Mouse (Mus musculus) lung, embryonic 16.5 days (tissue): ENCODE measurements at regions not wholly inside any gene's neighbourhood (a gene's known extent, or its start where the extent isn't known, plus 50 kb on each side); places are given as distances from the start of the nearest gene placed in this dataset.
A peak's percentile ranks its signal among the peaks of the same experiment; 100 is the strongest.

ENCODE experiments used
- ATAC-seq: fragments of 200-750 bp; cut with Nextera tagmentation; 2 replicates; pipeline ENCODE4 v1.8.0; 2017; ENCODE audit warnings: low read depth, mild to moderate bottlenecking, moderate library complexity
- H3K27ac ChIP-seq: fragments of 300-500 bp; sonication (generic); 2 replicates; pipeline ENCODE4 v1.5.1; 2014; ENCODE audit warnings: mild to moderate bottlenecking, control low read depth, low read length
- H3K27me3 ChIP-seq: fragments of 300-500 bp; sonication (generic); 2 replicates; pipeline ENCODE4 v1.6.1; 2014; ENCODE audit warnings: low read depth, low read length, mixed read lengths; ENCODE audit not compliant: control insufficient read depth, insufficient read depth
- H3K36me3 ChIP-seq: fragments of 300-500 bp; sonication (generic); 2 replicates; pipeline ENCODE4 v1.6.1; 2014; ENCODE audit warnings: low read length; ENCODE audit not compliant: control insufficient read depth, insufficient read depth
- H3K4me1 ChIP-seq: fragments of 300-500 bp; sonication (generic); replicated peaks from 2 replicates; pipeline ENCODE4 v1.6.1; 2014; ENCODE audit warnings: low read length, mixed read lengths; ENCODE audit not compliant: control insufficient read depth, insufficient read depth
- H3K4me2 ChIP-seq: fragments of 300-500 bp; sonication (generic); 2 replicates; pipeline ENCODE4 v1.6.1; 2014; ENCODE audit warnings: low read depth, low read length, control low read depth
- H3K4me3 ChIP-seq: fragments of 300-500 bp; sonication (generic); 2 replicates; pipeline ENCODE4 v1.5.1; 2014; ENCODE audit warnings: mild to moderate bottlenecking, low read length, control low read depth
- H3K9ac ChIP-seq: fragments of 300-500 bp; sonication (generic); 2 replicates; pipeline ENCODE4 v1.6.1; 2014; ENCODE audit warnings: low read length, control low read depth
- H3K9me3 ChIP-seq: fragments of 300-500 bp; sonication (generic); 2 replicates; pipeline ENCODE4 v1.6.1; 2016; ENCODE audit warnings: low read length; ENCODE audit not compliant: control insufficient read depth
- whole genome bisulfite sequencing: fragments of 180-500 bp; shearing (Covaris S2); extraction: QIAGEN DNeasy Blood & Tissue Kit; methylation state at CpG from one replicate; pipeline ENCODE4 v1.1.7; 2014; 5-methylcytosine and 5-hydroxymethylcytosine counted together

GRCm38 (mm10) chr2:124821366-124821765, 246.6 kb upstream of the Slc24a5 start:
- Histone ChIP-seq H3K4me1 (no peaks in the 10 kb centered on the region), H3K27me3 (no peaks in the 10 kb centered on the region), H3K4me3 (no peak overlapping the region), H3K9me3 (no peaks in the 10 kb centered on the region), H3K36me3 (no peaks in the 10 kb centered on the region), H3K9ac (no peak overlapping the region), H3K27ac (no peak overlapping the region), H3K4me2 (no peak overlapping the region)
- ATAC-seq: no peak
- 74% methylated on average over 4 of the region's 4 CpGs for WGBS

DNA sequence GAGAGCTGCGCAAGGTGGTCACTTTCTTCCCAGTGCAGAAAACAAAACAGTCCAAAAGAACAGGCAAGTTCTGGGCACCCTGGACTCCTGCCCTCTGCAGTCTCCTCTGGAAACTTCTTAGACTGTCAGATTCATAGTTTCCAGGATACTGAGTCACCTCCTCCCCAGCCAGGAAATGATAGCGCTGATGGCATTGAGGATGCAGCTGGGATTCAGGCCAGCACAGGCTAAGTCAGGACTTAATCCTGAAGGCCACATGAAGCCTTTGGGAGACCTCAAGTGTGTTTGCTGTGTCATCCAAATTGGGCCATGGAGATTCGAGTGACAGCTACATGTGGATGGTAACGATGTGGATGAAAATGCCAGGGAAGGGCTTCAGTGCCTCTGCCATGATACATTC, 219.1 kb upstream of the Slc24a5 start:
- H3K27ac ChIP-seq: no peak overlapping the region
- WGBS: 79% methylated on average over 4 of the region's 4 CpGs
- ATAC-seq: peak; percentile 60; the same call in 1 of the 2 replicates

DNA sequence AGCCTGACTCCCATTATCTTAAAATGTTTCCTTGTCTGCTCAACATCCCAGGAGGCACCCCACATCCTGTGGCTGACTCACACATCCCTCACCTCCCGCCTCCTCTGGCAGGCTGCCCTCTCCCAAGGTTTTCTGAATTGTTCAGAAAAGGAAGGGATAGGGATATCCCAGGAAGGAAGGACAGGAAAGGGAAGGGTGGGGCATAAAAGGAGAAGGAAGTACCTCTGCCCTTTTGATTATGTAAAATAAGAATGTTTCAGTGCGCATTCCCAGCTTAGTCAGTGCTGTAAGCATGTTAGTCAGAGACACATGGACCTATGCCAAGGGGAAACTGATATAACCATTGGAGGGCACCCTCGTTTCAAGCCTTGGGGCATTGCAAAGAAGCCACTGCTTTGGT, 209.4 kb upstream of the Slc24a5 start:
- Histone ChIP-seq H3K9me3 (no peaks in the 10 kb centered on the region), H3K4me3 (no peak overlapping the region), H3K36me3 (no peaks in the 10 kb centered on the region), H3K27me3 (no peaks in the 10 kb centered on the region), H3K27ac (no peak overlapping the region; the same call in 1 of the 2 replicates), H3K4me2 (no peak overlapping the region), H3K9ac (no peak overlapping the region), H3K4me1 (no peaks in the 10 kb centered on the region)
- WGBS: 50% methylated on average over 3 of the region's 3 CpGs
- ATAC-seq: peak; percentile 94

More for the DNA sequence above, 219.1 kb upstream of the Slc24a5 start:
- Histone ChIP-seq H3K9ac (no peak overlapping the region), H3K4me3 (no peak overlapping the region), H3K27me3 (no peaks in the 10 kb centered on the region), H3K9me3 (no peaks in the 10 kb centered on the region), H3K4me2 (no peak overlapping the region), H3K4me1 (no peaks in the 10 kb centered on the region), H3K36me3 (no peaks in the 10 kb centered on the region)

DNA sequence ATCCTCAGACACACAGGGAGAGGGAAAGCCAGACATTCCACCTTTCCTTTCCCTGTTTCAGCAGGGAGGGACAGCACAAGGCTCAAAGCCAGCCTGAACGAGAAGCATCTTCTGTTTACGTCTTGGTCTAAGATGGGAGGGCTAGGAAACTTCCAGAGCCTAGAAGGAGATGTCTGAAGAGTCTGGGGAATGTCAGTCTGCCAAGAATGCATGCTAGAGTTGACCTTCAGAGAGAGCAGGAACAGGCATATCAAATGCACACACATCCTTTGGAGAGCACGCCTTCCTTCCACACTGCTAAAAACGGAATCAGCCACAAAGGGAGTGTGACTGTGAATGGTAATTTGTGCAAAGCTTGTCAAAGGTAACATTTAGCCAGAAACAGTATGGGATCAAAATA, 179.7 kb upstream of the Slc24a5 start:
- no peak; the same call in 1 of the 2 replicates for ATAC-seq
- Histone ChIP-seq H3K27ac (peak overlapping the region; percentile 56), H3K27me3 (no peaks in the 10 kb centered on the region), H3K4me3 (no peak overlapping the region), H3K9me3 (no peaks in the 10 kb centered on the region), H3K4me1 (peaks cover 6% of the 10 kb centered on the region; the same call in 1 of the 2 replicates), H3K9ac (no peak overlapping the region), H3K4me2 (no peak overlapping the region), H3K36me3 (no peaks in the 10 kb centered on the region)
- 27% methylated on average over 4 of the region's 4 CpGs for WGBS

- WGBS: 91% methylated on average over 4 of the region's 4 CpGs
- ATAC-seq: no peak
- Histone ChIP-seq H3K4me1 (no peaks in the 10 kb centered on the region), H3K9ac (no peak overlapping the region), H3K36me3 (no peaks in the 10 kb centered on the region), H3K4me3 (no peak overlapping the region), H3K27me3 (no peaks in the 10 kb centered on the region), H3K27ac (no peak overlapping the region), H3K4me2 (no peak overlapping the region), H3K9me3 (no peaks in the 10 kb centered on the region)
Measured at GRCm38 (mm10) chr2:124895002-124895401, 172.9 kb upstream of the Slc24a5 start.

DNA sequence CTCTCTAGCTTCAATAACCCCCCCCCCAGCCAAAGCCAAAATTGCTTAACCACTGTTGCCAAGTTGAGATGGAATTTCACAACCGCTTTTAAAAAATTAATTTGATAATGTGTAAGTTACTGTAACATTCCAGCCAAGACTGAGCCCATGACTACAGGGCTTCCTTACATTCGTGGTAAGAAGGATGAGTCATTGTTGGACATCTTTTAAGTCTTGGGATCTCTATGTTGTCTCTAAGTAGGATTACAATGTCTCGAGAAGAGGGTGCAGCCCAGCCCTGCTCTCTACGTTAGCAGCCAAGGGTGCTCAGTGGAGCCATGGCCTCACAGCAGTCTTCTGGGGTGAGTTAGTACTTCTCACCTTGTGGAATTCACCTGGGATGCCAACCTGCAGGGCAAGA, 164.4 kb upstream of the Slc24a5 start:
- Histone ChIP-seq H3K4me1 (no peaks in the 10 kb centered on the region), H3K4me3 (no peak overlapping the region), H3K9me3 (no peaks in the 10 kb centered on the region), H3K27ac (no peak overlapping the region), H3K9ac (no peak overlapping the region), H3K36me3 (no peaks in the 10 kb centered on the region), H3K27me3 (no peaks in the 10 kb centered on the region), H3K4me2 (no peak overlapping the region)
- WGBS: 64% methylated on average over 4 of the region's 4 CpGs
- ATAC-seq: 0 out of 2 replicates have a peak, but pooled peaks have one; percentile 41

DNA sequence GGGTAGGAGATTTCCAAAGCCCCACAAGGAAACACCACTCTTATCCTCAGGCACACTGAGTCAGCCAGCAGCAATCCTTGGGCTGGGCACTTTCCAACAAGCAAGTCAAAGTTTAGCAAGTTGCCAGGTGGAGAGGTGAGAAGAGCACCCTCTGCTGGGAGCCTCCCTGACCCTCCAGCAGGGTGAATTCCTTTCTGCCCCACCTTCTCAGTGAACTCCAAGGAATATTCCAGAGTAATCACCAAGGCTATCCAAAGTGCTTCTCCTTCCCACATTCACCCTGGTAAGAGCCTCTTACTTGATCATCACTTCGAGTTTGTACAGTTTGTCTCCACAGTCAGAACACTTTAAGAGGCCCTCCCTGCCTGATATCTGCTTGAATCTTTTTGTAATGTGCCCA, 162.8 kb upstream of the Slc24a5 start:
- Histone ChIP-seq H3K36me3 (no peaks in the 10 kb centered on the region), H3K9me3 (no peaks in the 10 kb centered on the region), H3K4me2 (no peak overlapping the region), H3K9ac (no peak overlapping the region), H3K4me1 (no peaks in the 10 kb centered on the region), H3K4me3 (no peak overlapping the region), H3K27ac (no peak overlapping the region), H3K27me3 (no peaks in the 10 kb centered on the region)
- WGBS: 50% methylated on average over 1 of the region's 1 CpGs
- ATAC-seq: no peak

DNA sequence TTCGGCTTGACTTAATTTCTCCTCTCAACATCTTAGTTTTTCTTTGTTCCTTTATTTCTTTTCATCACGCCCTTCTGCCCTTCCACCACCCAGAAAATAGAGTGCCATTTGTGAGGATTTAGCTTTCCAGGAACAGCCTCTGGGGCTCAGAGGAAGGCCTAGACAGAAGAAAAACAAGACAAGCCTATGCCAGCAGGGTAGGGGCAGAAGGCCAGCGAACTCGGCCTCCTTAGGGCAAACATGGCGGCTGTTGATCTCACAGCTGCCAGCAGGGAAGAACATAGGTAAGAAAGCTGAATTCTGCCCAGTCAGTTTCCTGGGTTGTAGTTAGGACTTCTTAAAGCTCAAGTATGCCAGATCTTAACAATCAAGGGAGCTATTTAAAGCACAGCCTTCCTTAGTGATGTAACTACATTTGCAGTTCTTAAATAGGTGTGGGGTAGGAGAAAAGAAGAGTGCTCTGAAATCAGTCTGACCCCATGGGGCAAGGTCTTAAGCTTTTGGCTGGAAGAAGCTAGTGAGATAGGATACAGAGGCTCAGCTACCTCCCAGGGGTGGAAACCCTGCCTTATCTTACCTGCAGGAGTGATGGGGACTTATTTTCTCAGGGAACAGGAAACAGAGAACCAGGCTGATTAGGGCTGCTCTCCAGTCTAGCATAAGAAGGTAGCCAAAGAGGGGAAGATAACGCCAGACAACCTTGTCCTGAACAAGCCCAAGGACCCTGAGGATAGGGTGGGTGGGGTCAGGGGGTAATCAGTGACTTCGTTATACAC, 148.8 kb upstream of the Slc24a5 start:
- Histone ChIP-seq H3K9ac (no peak overlapping the region), H3K4me1 (no peaks in the 10 kb centered on the region), H3K4me2 (no peak overlapping the region), H3K4me3 (no peak overlapping the region), H3K27me3 (no peaks in the 10 kb centered on the region), H3K36me3 (no peaks in the 10 kb centered on the region), H3K9me3 (no peaks in the 10 kb centered on the region), H3K27ac (no peak overlapping the region)
- no peak for ATAC-seq
- WGBS: 71% methylated on average over 7 of the region's 7 CpGs

- WGBS: 53% methylated on average over 1 of the region's 1 CpGs
- ATAC-seq: no peak
- H3K36me3 ChIP-seq: no peaks in the 10 kb centered on the region
- no peak overlapping the region for H3K4me3 ChIP-seq
- no peaks in the 10 kb centered on the region for H3K4me1 ChIP-seq
- no peaks in the 10 kb centered on the region for H3K27me3 ChIP-seq
- no peak overlapping the region for H3K27ac ChIP-seq
- H3K9ac ChIP-seq: no peak overlapping the region
- no peaks in the 10 kb centered on the region for H3K9me3 ChIP-seq
- H3K4me2 ChIP-seq: no peak overlapping the region
Measured at GRCm38 (mm10) chr2:124919762-124920255, 148.1 kb upstream of the Slc24a5 start.
